Mouse (Mus musculus) intestine, embryonic 15.5 days (tissue): ENCODE results near the gene Cdc40. TPM values are rescaled to one million over a fixed set of nuclear protein-coding genes. Genes with fewer than 3 reads are reported as not detected.
"Not testable (repeated sequence)": the region's sequence is repeated elsewhere in the genome, so short reads cannot be mapped to it uniquely, and the experiment has no call there.

Experiments
- ATAC-seq: fragments of 200-750 bp; cut with Nextera tagmentation; 2 replicates; pipeline ENCODE4 v1.8.0; 2017; ENCODE audit warnings: moderate TSS enrichment, moderate library complexity
- H3K27ac ChIP-seq: fragments of 300-500 bp; sonication (generic); 2 replicates; pipeline ENCODE4 v1.5.1; 2015; ENCODE audit warnings: mild to moderate bottlenecking, inconsistent platforms
- H3K27me3 ChIP-seq: fragments of 300-500 bp; sonication (generic); replicated peaks from 2 replicates; pipeline ENCODE4 v1.6.1; 2015; ENCODE audit warnings: inconsistent platforms
- H3K36me3 ChIP-seq: fragments of 300-500 bp; sonication (generic); 2 replicates; pipeline ENCODE4 v1.6.1; 2015; ENCODE audit warnings: inconsistent platforms
- H3K4me1 ChIP-seq: fragments of 300-500 bp; sonication (generic); replicated peaks from 2 replicates; pipeline ENCODE4 v1.6.1; 2015; ENCODE audit warnings: inconsistent platforms
- H3K4me2 ChIP-seq: fragments of 300-500 bp; sonication (generic); replicated peaks from 2 replicates; pipeline ENCODE4 v1.6.1; 2015; ENCODE audit warnings: mild to moderate bottlenecking, inconsistent platforms
- H3K4me3 ChIP-seq: fragments of 300-500 bp; sonication (generic); replicated peaks from 2 replicates; pipeline ENCODE4 v1.5.1; 2015; ENCODE audit warnings: inconsistent platforms
- H3K9ac ChIP-seq: fragments of 300-500 bp; sonication (generic); 2 replicates; pipeline ENCODE4 v1.6.1; 2015; ENCODE audit warnings: inconsistent platforms
- H3K9me3 ChIP-seq: fragments of 300-500 bp; sonication (generic); 2 replicates; pipeline ENCODE4 v1.6.1; 2016; ENCODE audit warnings: inconsistent platforms
- WGBS: fragments of 180-500 bp; shearing (Covaris S2); methylation state at CpG from one replicate; pipeline ENCODE4 v1.1.7; 2015; 5-methylcytosine and 5-hydroxymethylcytosine counted together
- polyA plus RNA-seq: library from polyadenylated mRNA; unstranded; fragments of >200 nt; fragmentation: Nextera tagmentation; extraction: Ambion mirVana; gene quantifications from 2 replicates; pipeline ENCODE4 v1.2.1, GENCODE M21; 2015

Gene Cdc40
- polyA plus RNA-seq, 1 experiment from 2014 or later: 29.7 TPM

- no peaks in the 10 kb centered on the region for H3K9me3 ChIP-seq
- H3K4me1 ChIP-seq: no peaks in the 10 kb centered on the region
- H3K9ac ChIP-seq: no peak overlapping the region
- H3K36me3 ChIP-seq: no peaks in the 10 kb centered on the region
- no peak for ATAC-seq
- H3K27me3 ChIP-seq: no peaks in the 10 kb centered on the region
- H3K27ac ChIP-seq: no peak overlapping the region
- H3K4me2 ChIP-seq: no peak overlapping the region
- no peak overlapping the region for H3K4me3 ChIP-seq
- 72% methylated on average over 4 of the region's 4 CpGs for WGBS
These were observed 69.5 kb downstream of the Cdc40 start for GRCm38 (mm10) chr10:40813627-40814026.

- not testable (repeated sequence) for H3K36me3 ChIP-seq, H3K27me3 ChIP-seq, H3K9ac ChIP-seq, H3K4me3 ChIP-seq, H3K9me3 ChIP-seq, ATAC-seq, H3K27ac ChIP-seq, H3K4me2 ChIP-seq, H3K4me1 ChIP-seq
- 53% methylated on average over 5 of the region's 5 CpGs for WGBS
These were observed 73.7 kb downstream of the Cdc40 start for GRCm38 (mm10) chr10:40809411-40809910.

GRCm38 (mm10) chr10:40806221-40806620 is 76.9 kb downstream of the Cdc40 start:
- H3K27me3 ChIP-seq: no peaks in the 10 kb centered on the region
- H3K36me3 ChIP-seq: no peaks in the 10 kb centered on the region
- no peak for ATAC-seq
- no peak overlapping the region for H3K27ac ChIP-seq
- H3K9ac ChIP-seq: no peak overlapping the region
- H3K4me1 ChIP-seq: no peaks in the 10 kb centered on the region
- no peak overlapping the region for H3K4me3 ChIP-seq
- no peak overlapping the region for H3K4me2 ChIP-seq
- H3K9me3 ChIP-seq: no peaks in the 10 kb centered on the region
- WGBS: 88% methylated on average over 4 of the region's 4 CpGs

- Histone ChIP-seq H3K36me3 (no peaks in the 10 kb centered on the region), H3K4me1 (no peaks in the 10 kb centered on the region), H3K9ac (no peak overlapping the region), H3K4me2 (no peak overlapping the region), H3K4me3 (no peak overlapping the region), H3K27ac (no peak overlapping the region), H3K9me3 (no peaks in the 10 kb centered on the region), H3K27me3 (no peaks in the 10 kb centered on the region)
- ATAC-seq: no peak
- 71% methylated on average over 1 of the region's 1 CpGs for WGBS
These were observed 77.9 kb downstream of the Cdc40 start for GRCm38 (mm10) chr10:40805221-40805620.

GRCm38 (mm10) chr10:40792115-40792514 is 91.0 kb downstream of the Cdc40 start:
- Histone ChIP-seq H3K4me2 (no peak overlapping the region), H3K9ac (no peak overlapping the region), H3K4me1 (no peaks in the 10 kb centered on the region), H3K27me3 (no peaks in the 10 kb centered on the region), H3K9me3 (no peaks in the 10 kb centered on the region), H3K4me3 (no peak overlapping the region), H3K36me3 (no peaks in the 10 kb centered on the region), H3K27ac (no peak overlapping the region)
- WGBS: 79% methylated on average over 3 of the region's 3 CpGs
- ATAC-seq: no peak

- H3K27ac ChIP-seq: no peak overlapping the region
- 80% methylated on average over 3 of the region's 3 CpGs for WGBS
- no peak for ATAC-seq
- H3K9ac ChIP-seq: no peak overlapping the region
- no peaks in the 10 kb centered on the region for H3K27me3 ChIP-seq
- H3K9me3 ChIP-seq: no peaks in the 10 kb centered on the region
- no peak overlapping the region for H3K4me3 ChIP-seq
- no peaks in the 10 kb centered on the region for H3K4me1 ChIP-seq
- no peaks in the 10 kb centered on the region for H3K36me3 ChIP-seq
- H3K4me2 ChIP-seq: no peak overlapping the region
These were observed 92.7 kb downstream of the Cdc40 start for GRCm38 (mm10) chr10:40790406-40790805.

Other genes with a start within 250 kb of the Cdc40 start
- gene Mettl24, start 200.0 kb downstream of the Cdc40 start, polyA plus RNA-seq: 4.2 and 4.3 TPM in 2 replicates
- 12.4 and 14.8 TPM in 2 replicates for gene Wasf1, start 164 bp upstream of the Cdc40 start, polyA plus RNA-seq
- gene Gpr6, start 189.0 kb upstream of the Cdc40 start, polyA plus RNA-seq: not detected in 2 replicates